Mouse (Mus musculus): ENCODE results near the gene Stt3b.

GRCm38 (mm10) chr9:115306202-115306601 lies 4.0 kb downstream of the Stt3b start:
- TF ChIP-seq POLR2A (IDR thresholded peaks at IDR 0.05; ENCODE audit: insufficient read depth, low read depth, low read length) (no peak), CTCF (IDR thresholded peaks at IDR 0.05; ENCODE audit: insufficient read depth, low read depth, low read length) (no peak)
